Mouse (Mus musculus) MEL (cell line): Measurements from ENCODE around the gene Atg13. TPM values are rescaled to one million over a fixed set of nuclear protein-coding genes. Genes with fewer than 3 reads are reported as not detected.

Experiments
- DNase-seq: peaks from one replicate; pipeline ENCODE4 v3.0.0; 2011; ENCODE audit warnings: low read depth, low spot score
- H3K27ac ChIP-seq: 2 replicates; pipeline ENCODE4 v1.5.1; 2012; ENCODE audit warnings: low read depth, mild to moderate bottlenecking, control low read depth, low read length, moderate library complexity; ENCODE audit not compliant: control insufficient read depth
- H3K27me3 ChIP-seq, 2 experiments: fragments of 150-350 bp in 1 of 2; sonication (generic) in 1 of 2; 2 replicates each; pipeline ENCODE4 v1.6.1; 2012; ENCODE audit warnings: low read length in 2 of 2, mild to moderate bottlenecking in 2 of 2, improper control_type of control experiment in 1 of 2, moderate library complexity in 1 of 2; ENCODE audit not compliant: insufficient read depth in 2 of 2, control insufficient read depth in 1 of 2
- H3K36me3 ChIP-seq, 2 experiments: 2 replicates each; pipeline ENCODE4 v1.6.1; 2012 to 2014; ENCODE audit warnings: low read length in 2 of 2, improper control_type of control experiment in 1 of 2, inconsistent platforms in 1 of 2, mild to moderate bottlenecking in 1 of 2; ENCODE audit not compliant: insufficient read depth in 2 of 2, control insufficient read depth in 1 of 2
- H3K4me1 ChIP-seq, 2 experiments: fragments of 150-350 bp in 1 of 2; sonication (generic) in 1 of 2; 2 replicates each; pipeline ENCODE4 v1.6.1; 2012; ENCODE audit warnings: low read length in 2 of 2, improper control_type of control experiment in 1 of 2, mild to moderate bottlenecking in 1 of 2; ENCODE audit not compliant: insufficient read depth in 2 of 2, control insufficient read depth in 1 of 2
- H3K4me3 ChIP-seq, 2 experiments: fragments of 150-350 bp in 1 of 2; sonication (generic) in 1 of 2; 2 replicates each; pipeline ENCODE4 v1.5.1; 2012; ENCODE audit warnings: low read depth in 2 of 2, low read length in 2 of 2, mild to moderate bottlenecking in 2 of 2, moderate library complexity in 2 of 2, control low read depth in 1 of 2, improper control_type of control experiment in 1 of 2; ENCODE audit not compliant: control insufficient read depth in 1 of 2, insufficient read depth in 1 of 2
- H3K79me2 ChIP-seq: 2 replicates; pipeline ENCODE4 v1.6.1; 2012; ENCODE audit warnings: mild to moderate bottlenecking, low read length, moderate library complexity; ENCODE audit not compliant: control insufficient read depth, poor library complexity, insufficient read depth
- H3K9ac ChIP-seq: 2 replicates; pipeline ENCODE4 v1.6.1; 2012; ENCODE audit warnings: low read depth, mild to moderate bottlenecking, control low read depth, low read length, moderate library complexity; ENCODE audit not compliant: control insufficient read depth, poor library complexity, severe bottlenecking
- H3K9me3 ChIP-seq: fragments of 150-350 bp; sonication (generic); replicated peaks from 2 replicates; pipeline ENCODE4 v1.6.1; 2012; ENCODE audit warnings: mild to moderate bottlenecking, low read length, improper control_type of control experiment, moderate library complexity; ENCODE audit not compliant: insufficient read depth
- BHLHE40 ChIP-seq: IDR thresholded peaks from 2 replicates; pipeline ENCODE4 v1.6.1; 2012; ENCODE audit warnings: low read depth, mild to moderate bottlenecking, inconsistent platforms, low read length, improper control_type of control experiment, borderline replicate concordance
- CHD2 ChIP-seq: IDR thresholded peaks from 2 replicates; pipeline ENCODE4 v1.6.1; 2011; ENCODE audit warnings: low read length, improper control_type of control experiment
- CTCF ChIP-seq, 3 experiments: IDR thresholded peaks in 2 of 3; conservative IDR thresholded peaks in 1 of 3; 2 replicates each; pipeline ENCODE4 v1.5.1; 2011 to 2012; ENCODE audit warnings: low read length in 3 of 3, low read depth in 2 of 3, mild to moderate bottlenecking in 2 of 3, improper control_type of control experiment in 1 of 3, inconsistent platforms in 1 of 3, mixed read lengths in 1 of 3, moderate library complexity in 1 of 3; ENCODE audit not compliant: control insufficient read depth in 1 of 3, insufficient read depth in 1 of 3, poor library complexity in 1 of 3, severe bottlenecking in 1 of 3
- EP300 ChIP-seq, 2 experiments: IDR thresholded peaks; 2 replicates each; pipeline ENCODE4 v1.6.1; 2011; ENCODE audit warnings: improper control_type of control experiment in 2 of 2, low read length in 2 of 2, low read depth in 1 of 2, mild to moderate bottlenecking in 1 of 2
- ETS1 ChIP-seq: IDR thresholded peaks from 2 replicates; pipeline ENCODE4 v1.6.1; 2012; ENCODE audit warnings: low read depth, mild to moderate bottlenecking, inconsistent platforms, low read length, improper control_type of control experiment, moderate library complexity
- GATA1 ChIP-seq: IDR thresholded peaks from 2 replicates; pipeline ENCODE4 v1.6.1; 2011; ENCODE audit warnings: low read depth, low read length, improper control_type of control experiment
- JUND ChIP-seq: IDR thresholded peaks from 2 replicates; pipeline ENCODE4 v1.6.1; 2011; ENCODE audit warnings: low read depth, mild to moderate bottlenecking, improper control_type of control experiment, low read length
- KAT2A ChIP-seq: conservative IDR thresholded peaks from 2 replicates; pipeline ENCODE4 v1.6.1; 2012; ENCODE audit warnings: low read depth, low read length, improper control_type of control experiment, inconsistent platforms
- MAZ ChIP-seq: IDR thresholded peaks from 2 replicates; pipeline ENCODE4 v1.6.1; 2012; ENCODE audit warnings: low read depth, mild to moderate bottlenecking, inconsistent platforms, low read length, improper control_type of control experiment
- MXI1 ChIP-seq: IDR thresholded peaks from 2 replicates; pipeline ENCODE4 v1.6.1; 2011; ENCODE audit warnings: mild to moderate bottlenecking, low read depth, low read length, improper control_type of control experiment
- MYB ChIP-seq: IDR thresholded peaks from 2 replicates; pipeline ENCODE4 v1.6.1; 2011; ENCODE audit warnings: mild to moderate bottlenecking, low read depth, low read length, improper control_type of control experiment
- MYC ChIP-seq: IDR thresholded peaks from 2 replicates; pipeline ENCODE4 v1.6.1; 2011; ENCODE audit warnings: low read depth, mild to moderate bottlenecking, low read length, improper control_type of control experiment, moderate library complexity
- POLR2AphosphoS2 ChIP-seq: IDR thresholded peaks from 2 replicates; pipeline ENCODE4 v1.6.1; 2011; ENCODE audit warnings: low read length, improper control_type of control experiment
- RAD21 ChIP-seq: IDR thresholded peaks from 2 replicates; pipeline ENCODE4 v1.6.1; 2011; ENCODE audit warnings: mild to moderate bottlenecking, low read depth, low read length, improper control_type of control experiment
- SIN3A ChIP-seq: IDR thresholded peaks from 2 replicates; pipeline ENCODE4 v1.6.1; 2012; ENCODE audit warnings: low read length, improper control_type of control experiment, inconsistent platforms
- SMC3 ChIP-seq: IDR thresholded peaks from 2 replicates; pipeline ENCODE4 v1.6.1; 2011; ENCODE audit warnings: low read depth, low read length, improper control_type of control experiment
- TAL1 ChIP-seq: IDR thresholded peaks from 2 replicates; pipeline ENCODE4 v1.6.1; 2012; ENCODE audit warnings: mild to moderate bottlenecking, inconsistent platforms, low read length, moderate library complexity, mixed read lengths
- TCF12 ChIP-seq: IDR thresholded peaks from 2 replicates; pipeline ENCODE4 v1.6.1; 2014; ENCODE audit warnings: low read depth, mild to moderate bottlenecking, inconsistent platforms, low read length, improper control_type of control experiment, moderate library complexity
- UBTF ChIP-seq: IDR thresholded peaks from 2 replicates; pipeline ENCODE4 v1.6.1; 2012; ENCODE audit warnings: low read depth, mild to moderate bottlenecking, inconsistent platforms, low read length, improper control_type of control experiment, moderate library complexity, borderline replicate concordance; ENCODE audit not compliant: insufficient read depth
- ZKSCAN1 ChIP-seq: IDR thresholded peaks from 2 replicates; pipeline ENCODE4 v1.6.1; 2012; ENCODE audit warnings: low read depth, mild to moderate bottlenecking, inconsistent platforms, low read length, improper control_type of control experiment, moderate library complexity
- polyA plus RNA-seq, 2 experiments: library from polyadenylated mRNA; stranded (reverse) in 1 of 2; unstranded in 1 of 2; fragments of >175 nt in 1 of 2; fragments of >200 nt in 1 of 2; gene quantifications; 2 replicates each; pipeline versions ENCODE4 v1.2.1 to v1.2.4; 2012; ENCODE audit warnings: low replicate concordance in 2 of 2, low read depth in 1 of 2; ENCODE audit not compliant: insufficient read length in 2 of 2, insufficient read depth in 1 of 2, missing spikeins in 1 of 2
- total RNA-seq: library from RNA; depleted of rRNA; stranded (reverse); fragments of 300-350 nt; gene quantifications from 2 replicates; pipeline ENCODE4 v1.2.3, GENCODE M21; 2012

Atg13 gene
- total and polyA plus RNA-seq, 3 experiments = 8.4 to 27.7 TPM; not detected in 1

DNA sequence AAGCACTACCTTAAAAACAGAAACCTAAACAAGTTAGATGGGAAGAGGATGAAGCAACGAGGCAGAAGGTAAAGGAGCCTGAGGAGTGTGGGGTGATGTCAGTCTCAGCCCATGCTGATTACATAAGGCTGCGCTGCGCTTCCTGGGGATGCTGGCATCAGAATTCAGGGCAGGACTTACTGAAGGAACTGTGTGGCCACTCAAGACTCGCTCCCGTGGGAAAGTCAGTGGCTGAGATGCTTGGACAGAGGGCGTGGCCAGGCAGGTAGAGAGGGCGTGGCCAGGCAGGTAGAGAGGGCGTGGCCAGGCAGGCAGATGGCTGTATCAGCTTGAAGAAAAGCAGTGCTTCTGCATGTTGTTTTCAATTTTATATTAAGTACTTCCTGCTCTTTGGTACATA lies 26.5 kb downstream of the Atg13 start:
- TF ChIP-seq MXI1 = no peak
- TF ChIP-seq TCF12 = no peak
- TF ChIP-seq POLR2AphosphoS2 = no peak
- no peak for TF ChIP-seq MYB
- no peak for TF ChIP-seq MAZ
- TF ChIP-seq EP300 (IDR thresholded peaks at IDR 0.05; ENCODE audit: low read depth in 1 of 2, low read length in 2 of 2) = no peak
- TF ChIP-seq ZKSCAN1 = no peak
- TF ChIP-seq RAD21 = no peak
- no peak for DNase-seq
- Histone ChIP-seq H3K27me3 (no peaks in the 10 kb centered on the region), H3K36me3 (no peaks in the 10 kb centered on the region; a peak in 1 of 4 replicates), H3K4me3 (no peak overlapping the region), H3K27ac (no peak overlapping the region), H3K4me1 (no peaks in the 10 kb centered on the region), H3K79me2 (no peaks in the 10 kb centered on the region), H3K9me3 (no peaks in the 10 kb centered on the region), H3K9ac (no peak overlapping the region)

DNA sequence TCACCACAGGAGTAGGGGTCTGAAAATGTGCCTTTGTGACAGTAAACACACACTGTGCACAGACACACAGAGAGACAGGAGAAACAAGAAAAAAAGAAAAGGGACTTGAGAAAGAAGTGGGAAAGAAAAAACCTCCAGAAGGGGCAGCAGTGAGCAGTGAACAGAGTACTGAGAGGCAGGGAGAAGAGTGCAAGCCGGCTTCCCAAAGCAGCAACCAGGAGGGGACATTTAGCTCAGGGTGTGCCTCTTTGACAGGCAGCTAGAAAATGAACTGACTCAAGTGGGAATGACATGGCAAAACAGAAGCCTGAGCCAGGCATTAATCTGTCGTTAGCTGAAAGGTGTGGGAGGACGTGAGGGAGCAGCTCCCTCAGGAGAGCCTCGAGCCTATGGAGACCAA lies 27.5 kb downstream of the Atg13 start:
- H3K4me3 ChIP-seq = no peak overlapping the region
- no peaks in the 10 kb centered on the region for H3K4me1 ChIP-seq
- no peaks in the 10 kb centered on the region for H3K79me2 ChIP-seq
- no peak overlapping the region for H3K27ac ChIP-seq
- peak; percentile 39 for TF ChIP-seq RAD21
- peak; percentile 25; the same call in 1 of the 2 replicates for TF ChIP-seq SMC3
- TF ChIP-seq ZKSCAN1 = no peak
- peak; percentile 36 to 55 (median 40); a peak in 5 of 6 replicates for TF ChIP-seq CTCF (IDR thresholded peaks at IDR 0.05 in 2 of 3, conservative IDR thresholded peaks at IDR 0.05 in 1 of 3; ENCODE audit: control insufficient read depth in 1 of 3, insufficient read depth in 1 of 3, low read depth in 2 of 3, low read length in 3 of 3, poor library complexity in 1 of 3, severe bottlenecking in 1 of 3)
- TF ChIP-seq, all 39 proteins: peak for 3
- DNase-seq = peak; percentile 76
- H3K36me3 ChIP-seq = no peaks in the 10 kb centered on the region; a peak in 1 of 4 replicates
- no peak overlapping the region for H3K9ac ChIP-seq
- no peaks in the 10 kb centered on the region for H3K27me3 ChIP-seq
- no peaks in the 10 kb centered on the region for H3K9me3 ChIP-seq

DNA sequence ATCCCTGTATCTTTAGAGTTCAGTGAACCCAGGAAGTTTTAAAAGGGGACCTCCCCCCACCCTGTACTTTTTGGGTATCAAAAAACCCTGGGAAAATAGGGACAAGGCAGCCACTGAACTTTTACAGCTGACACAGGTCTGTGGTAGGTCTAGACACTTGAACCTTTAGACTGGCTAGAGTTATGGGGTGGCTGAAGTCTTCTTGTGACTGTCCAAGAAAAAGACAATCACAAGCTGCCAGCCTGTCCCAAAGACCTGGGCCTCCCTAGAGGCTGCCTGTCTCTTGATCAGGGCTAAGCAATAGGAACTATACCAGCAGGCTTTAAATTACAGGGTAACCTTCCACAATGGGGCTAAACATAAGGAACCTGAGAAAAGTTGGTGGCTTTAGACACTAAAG lies 33.4 kb downstream of the Atg13 start:
- Histone ChIP-seq H3K9me3 (no peaks in the 10 kb centered on the region), H3K27ac (no peak overlapping the region), H3K36me3 (no peaks in the 10 kb centered on the region; a peak in 1 of 4 replicates), H3K4me3 (no peak overlapping the region), H3K4me1 (no peaks in the 10 kb centered on the region), H3K9ac (no peak overlapping the region), H3K27me3 (no peaks in the 10 kb centered on the region), H3K79me2 (no peaks in the 10 kb centered on the region)
- DNase-seq = no peak
- TF ChIP-seq MXI1 (no peak), BHLHE40 (no peak), ETS1 (no peak), TAL1 (no peak), GATA1 (no peak), CHD2 (no peak), JUND (no peak), UBTF (no peak), CTCF (IDR thresholded peaks at IDR 0.05 in 2 of 3, conservative IDR thresholded peaks at IDR 0.05 in 1 of 3; ENCODE audit: control insufficient read depth in 1 of 3, insufficient read depth in 1 of 3, low read depth in 2 of 3, low read length in 3 of 3, poor library complexity in 1 of 3, severe bottlenecking in 1 of 3) (no peak), SIN3A (no peak), RAD21 (no peak), EP300 (IDR thresholded peaks at IDR 0.05; ENCODE audit: low read depth in 1 of 2, low read length in 2 of 2) (no peak), KAT2A (no peak), MYC (no peak), POLR2AphosphoS2 (no peak)
